Mouse (Mus musculus): ENCODE data around the gene Cd209d.
"Not testable (repeated sequence)": the region's sequence is repeated elsewhere in the genome, so short reads cannot be mapped to it uniquely, and the experiment has no call there.

Cd209d gene

DNA sequence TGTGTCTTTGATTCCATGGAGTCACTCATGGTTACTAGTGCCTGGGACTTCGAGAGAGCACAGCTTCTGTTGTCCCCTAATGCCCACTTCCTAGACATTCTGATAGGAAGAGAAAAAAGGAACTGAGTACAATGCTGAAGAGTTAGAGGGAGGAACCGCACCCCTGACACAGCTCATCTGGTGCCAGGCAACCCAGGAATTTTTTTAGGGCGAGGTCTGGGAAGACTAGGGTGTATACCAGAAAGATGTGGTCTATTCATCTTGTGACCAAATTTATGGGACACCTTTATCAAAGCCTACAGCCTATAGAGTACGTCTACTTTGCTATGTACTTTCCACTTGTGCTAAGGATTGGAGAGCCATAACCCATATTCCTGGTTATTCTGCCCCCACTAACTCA, at the start of gene Cd209d:
Gene Cd209d (minus strand): TSS at position 101 of the 400 bp plus-strand sequence.
- no peak for DNase-seq

DNA sequence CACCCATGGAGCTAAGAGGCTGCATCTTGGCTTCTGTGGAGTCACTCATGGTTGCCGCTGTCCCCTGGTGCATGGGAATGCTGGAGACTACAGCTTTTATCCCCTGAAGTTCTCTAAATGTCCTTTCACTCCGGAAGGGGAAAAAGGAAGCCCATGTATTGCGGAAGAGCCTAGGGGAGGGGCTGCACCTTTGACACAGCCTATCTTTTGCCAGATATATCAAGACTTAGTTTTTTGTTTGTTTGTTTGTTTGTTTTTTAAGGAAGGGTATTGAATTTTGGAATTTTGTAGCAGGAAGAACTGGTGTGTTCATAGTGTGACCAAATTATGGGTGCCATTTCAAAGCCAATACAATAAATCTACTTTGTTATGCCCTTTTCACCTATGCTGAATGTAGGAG, 48.4 kb upstream of the Cd209d start, which contains the start of gene Cd209b:
Gene Cd209b (minus strand): TSS at position 101 of the 400 bp plus-strand sequence.
- no peak for DNase-seq

DNA sequence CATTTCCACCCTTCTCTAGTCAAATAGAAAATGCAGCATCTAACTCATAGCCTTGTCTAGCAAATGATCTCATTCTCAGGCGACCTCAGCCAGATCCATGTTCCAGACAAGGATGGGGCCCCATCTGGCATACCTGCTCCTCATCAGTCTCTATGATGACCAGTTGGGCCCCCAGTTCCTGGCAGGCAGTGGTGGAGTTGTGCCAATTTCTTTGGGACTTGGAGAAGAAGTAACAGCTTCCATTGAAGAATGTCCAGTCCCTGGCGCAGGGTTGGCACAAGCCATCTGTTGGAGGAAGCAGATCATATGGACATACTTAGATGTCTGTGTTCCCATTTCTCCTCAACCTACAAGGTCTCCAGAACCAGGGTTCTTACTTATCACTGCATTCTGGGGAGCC, 2.2 kb downstream of the Cd209d start:
- DNase-seq: peak; percentile 73 to 76

DNA sequence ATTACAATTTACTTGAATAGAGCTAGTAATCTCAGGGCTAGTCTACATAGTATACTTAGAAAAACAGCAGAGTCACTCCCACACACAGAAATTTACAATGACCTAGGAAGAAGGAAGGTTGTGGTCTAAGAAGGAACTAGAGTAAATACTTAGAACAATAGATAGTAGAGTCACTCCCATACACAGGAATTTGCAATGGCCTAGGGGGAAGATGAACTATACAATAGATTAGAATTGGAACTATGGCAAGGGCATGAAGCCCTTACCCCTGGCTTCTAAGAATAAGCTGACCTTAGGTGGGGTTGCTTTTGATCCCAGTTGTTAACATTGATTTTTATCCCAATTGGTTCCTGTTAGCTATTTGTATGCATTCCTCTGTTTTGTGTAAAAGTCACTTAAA, 15.6 kb downstream of the Cd209d start:
- not testable (repeated sequence) for DNase-seq

DNA sequence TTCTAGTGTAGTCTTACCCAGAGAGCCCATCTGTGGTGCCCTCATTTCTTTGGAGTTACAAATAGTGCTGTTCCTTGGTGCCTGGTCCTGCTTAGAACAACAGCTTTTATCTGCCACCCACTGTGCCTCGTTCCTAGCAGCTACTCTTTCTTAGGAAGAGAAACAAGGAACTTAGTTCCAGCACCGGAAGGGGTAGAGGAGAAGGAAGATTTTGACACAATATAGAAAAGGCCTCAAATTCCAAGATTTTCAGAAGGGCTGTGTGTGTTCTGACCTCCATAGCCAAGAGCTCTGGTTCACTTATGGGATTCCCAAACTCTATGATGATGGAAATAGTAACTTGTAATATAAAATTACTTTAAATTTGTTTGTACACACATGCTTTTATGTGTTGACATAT, 24.1 kb downstream of the Cd209d start, which contains the start of gene Cd209e:
Gene Cd209e (minus strand): TSS at position 101 of the 400 bp plus-strand sequence.
- no peak for DNase-seq

Measured in cerebellum, postnatal 10 days (tissue).